Mouse (Mus musculus): ENCODE data around the gene Rhbdf1. TPM values are rescaled to one million over a fixed set of nuclear protein-coding genes. Genes with fewer than 3 reads are reported as not detected.

Gene Rhbdf1
- total and polyA plus RNA-seq, 2 experiments = 3.1 to 18.0 TPM

GRCm38 (mm10) chr11:32256146-32256545, 34.0 kb upstream of the Rhbdf1 start:
- Histone ChIP-seq H3K79me2 (ENCODE audit: control insufficient read depth, insufficient read depth, low read length) (peaks cover 3% of the 10 kb centered on the region), H3K4me3 (ENCODE audit: insufficient read depth, low read depth, low read length) (no peak overlapping the region), H3K4me1 (ENCODE audit: control insufficient read depth, insufficient read depth, low read length) (no peaks in the 10 kb centered on the region), H3K27me3 (ENCODE audit: control insufficient read depth, insufficient read depth, low read length) (no peaks in the 10 kb centered on the region), H3K9ac (ENCODE audit: low read depth, low read length) (no peak overlapping the region), H3K36me3 (ENCODE audit: control insufficient read depth, insufficient read depth, low read length) (peaks cover 36% of the 10 kb centered on the region), H3K27ac (replicated peaks; ENCODE audit: insufficient read depth, low read depth, low read length) (no peak overlapping the region)
- DNase-seq (ENCODE audit: extremely low read depth, low read depth, low spot score) = no peak
- WGBS = 100% methylated on average over 1 of the region's 1 CpGs
- TF ChIP-seq CTCF (IDR thresholded peaks at IDR 0.05; ENCODE audit: low read depth, low read length) = no peak
- TF ChIP-seq POLR2A (IDR thresholded peaks at IDR 0.05; ENCODE audit: extremely low read depth, insufficient read depth, low read length) = no peak

GRCm38 (mm10) chr11:32253121-32253520, 31.0 kb upstream of the Rhbdf1 start:
- Histone ChIP-seq H3K4me1 (ENCODE audit: control insufficient read depth, insufficient read depth, low read length) (no peaks in the 10 kb centered on the region), H3K36me3 (ENCODE audit: control insufficient read depth, insufficient read depth, low read length) (peaks cover 51% of the 10 kb centered on the region), H3K79me2 (ENCODE audit: control insufficient read depth, insufficient read depth, low read length) (peaks cover 3% of the 10 kb centered on the region; the same call in 1 of the 2 replicates), H3K27me3 (ENCODE audit: control insufficient read depth, insufficient read depth, low read length) (no peaks in the 10 kb centered on the region), H3K4me3 (ENCODE audit: insufficient read depth, low read depth, low read length) (no peak overlapping the region), H3K27ac (replicated peaks; ENCODE audit: insufficient read depth, low read depth, low read length) (no peak overlapping the region), H3K9ac (ENCODE audit: low read depth, low read length) (no peak overlapping the region)
- 93% methylated on average over 1 of the region's 1 CpGs for WGBS
- TF ChIP-seq POLR2A (IDR thresholded peaks at IDR 0.05; ENCODE audit: extremely low read depth, insufficient read depth, low read length) (no peak), CTCF (IDR thresholded peaks at IDR 0.05; ENCODE audit: low read depth, low read length) (no peak)
- DNase-seq (ENCODE audit: extremely low read depth, low read depth, low spot score) = no peak

GRCm38 (mm10) chr11:32250880-32251763, 29.0 kb upstream of the Rhbdf1 start:
- Histone ChIP-seq H3K27ac (replicated peaks; ENCODE audit: insufficient read depth, low read depth, low read length) (no peak overlapping the region), H3K27me3 (ENCODE audit: control insufficient read depth, insufficient read depth, low read length) (no peaks in the 10 kb centered on the region), H3K4me3 (ENCODE audit: insufficient read depth, low read depth, low read length) (no peak overlapping the region), H3K4me1 (ENCODE audit: control insufficient read depth, insufficient read depth, low read length) (no peaks in the 10 kb centered on the region), H3K79me2 (ENCODE audit: control insufficient read depth, insufficient read depth, low read length) (peaks cover 3% of the 10 kb centered on the region; the same call in 1 of the 2 replicates), H3K36me3 (ENCODE audit: control insufficient read depth, insufficient read depth, low read length) (peaks cover 68% of the 10 kb centered on the region), H3K9ac (ENCODE audit: low read depth, low read length) (no peak overlapping the region)
- TF ChIP-seq CTCF (IDR thresholded peaks at IDR 0.05; ENCODE audit: low read depth, low read length) (no peak), POLR2A (IDR thresholded peaks at IDR 0.05; ENCODE audit: extremely low read depth, insufficient read depth, low read length) (no peak)
- WGBS = 92% methylated on average over 8 of the region's 8 CpGs
- no peak for DNase-seq (ENCODE audit: extremely low read depth, low read depth, low spot score)

DNA sequence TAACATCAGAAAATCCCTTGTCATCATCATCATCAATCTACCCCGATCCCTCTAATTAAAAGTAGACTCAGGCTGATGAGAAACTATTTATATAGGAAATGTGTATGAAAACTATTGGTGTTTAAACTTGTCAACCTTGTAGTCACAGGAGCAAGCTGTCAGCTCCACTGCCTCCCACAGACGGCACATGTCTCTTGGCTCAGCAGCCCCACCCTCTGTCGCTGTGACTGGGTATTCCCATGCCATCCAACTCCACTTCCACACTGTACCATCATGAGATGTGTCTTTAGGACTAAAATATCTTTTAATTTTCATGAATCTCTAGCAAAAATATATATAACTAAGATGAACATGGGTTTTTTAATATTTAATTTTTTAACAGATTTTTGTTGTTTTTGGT, 26.2 kb upstream of the Rhbdf1 start:
- H3K27me3 ChIP-seq (ENCODE audit: control insufficient read depth, insufficient read depth, low read length) = no peaks in the 10 kb centered on the region
- DNase-seq (ENCODE audit: extremely low read depth, low read depth, low spot score) = no peak
- no peak for TF ChIP-seq POLR2A (IDR thresholded peaks at IDR 0.05; ENCODE audit: extremely low read depth, insufficient read depth, low read length)
- no peak for TF ChIP-seq CTCF (IDR thresholded peaks at IDR 0.05; ENCODE audit: low read depth, low read length)
- H3K4me3 ChIP-seq (ENCODE audit: insufficient read depth, low read depth, low read length) = no peak overlapping the region
- WGBS = 90% methylated on average over 3 of the region's 3 CpGs
- H3K27ac ChIP-seq (replicated peaks; ENCODE audit: insufficient read depth, low read depth, low read length) = no peak overlapping the region
- H3K4me1 ChIP-seq (ENCODE audit: control insufficient read depth, insufficient read depth, low read length) = no peaks in the 10 kb centered on the region
- no peak overlapping the region for H3K9ac ChIP-seq (ENCODE audit: low read depth, low read length)
- H3K36me3 ChIP-seq (ENCODE audit: control insufficient read depth, insufficient read depth, low read length) = peaks cover 55% of the 10 kb centered on the region
- H3K79me2 ChIP-seq (ENCODE audit: control insufficient read depth, insufficient read depth, low read length) = no peaks in the 10 kb centered on the region

- Histone ChIP-seq H3K79me2 (ENCODE audit: control insufficient read depth, insufficient read depth, low read length) (no peaks in the 10 kb centered on the region), H3K9ac (ENCODE audit: low read depth, low read length) (no peak overlapping the region), H3K27me3 (ENCODE audit: control insufficient read depth, insufficient read depth, low read length) (no peaks in the 10 kb centered on the region), H3K27ac (replicated peaks; ENCODE audit: insufficient read depth, low read depth, low read length) (no peak overlapping the region), H3K4me1 (ENCODE audit: control insufficient read depth, insufficient read depth, low read length) (no peaks in the 10 kb centered on the region), H3K36me3 (ENCODE audit: control insufficient read depth, insufficient read depth, low read length) (peaks cover 46% of the 10 kb centered on the region), H3K4me3 (ENCODE audit: insufficient read depth, low read depth, low read length) (no peak overlapping the region)
- DNase-seq (ENCODE audit: extremely low read depth, low read depth, low spot score) = no peak
- TF ChIP-seq POLR2A (IDR thresholded peaks at IDR 0.05; ENCODE audit: extremely low read depth, insufficient read depth, low read length) (no peak), CTCF (IDR thresholded peaks at IDR 0.05; ENCODE audit: low read depth, low read length) (no peak)
Measured at GRCm38 (mm10) chr11:32247068-32247467, 25.0 kb upstream of the Rhbdf1 start.

- no peaks in the 10 kb centered on the region for H3K27me3 ChIP-seq (ENCODE audit: control insufficient read depth, insufficient read depth, low read length)
Measured at GRCm38 (mm10) chr11:32245614-32246013, 23.5 kb upstream of the Rhbdf1 start.

More at GRCm38 (mm10) chr11:32245614-32246013, 23.5 kb upstream of the Rhbdf1 start:
- H3K27ac ChIP-seq (replicated peaks; ENCODE audit: insufficient read depth, low read depth, low read length) = no peak overlapping the region
- H3K9ac ChIP-seq (ENCODE audit: low read depth, low read length) = no peak overlapping the region
- H3K79me2 ChIP-seq (ENCODE audit: control insufficient read depth, insufficient read depth, low read length) = no peaks in the 10 kb centered on the region
- H3K36me3 ChIP-seq (ENCODE audit: control insufficient read depth, insufficient read depth, low read length) = peaks cover 44% of the 10 kb centered on the region
- no peaks in the 10 kb centered on the region for H3K4me1 ChIP-seq (ENCODE audit: control insufficient read depth, insufficient read depth, low read length)
- TF ChIP-seq CTCF (IDR thresholded peaks at IDR 0.05; ENCODE audit: low read depth, low read length) (no peak), POLR2A (IDR thresholded peaks at IDR 0.05; ENCODE audit: extremely low read depth, insufficient read depth, low read length) (no peak)
- 92% methylated on average over 6 of the region's 6 CpGs for WGBS
- no peak overlapping the region for H3K4me3 ChIP-seq (ENCODE audit: insufficient read depth, low read depth, low read length)
- no peak for DNase-seq (ENCODE audit: extremely low read depth, low read depth, low spot score)

Measured in liver, adult 2 months (tissue).